Comparison of ENCODE assay signal across 13 mouse cellular contexts in the genomic region with DNA sequence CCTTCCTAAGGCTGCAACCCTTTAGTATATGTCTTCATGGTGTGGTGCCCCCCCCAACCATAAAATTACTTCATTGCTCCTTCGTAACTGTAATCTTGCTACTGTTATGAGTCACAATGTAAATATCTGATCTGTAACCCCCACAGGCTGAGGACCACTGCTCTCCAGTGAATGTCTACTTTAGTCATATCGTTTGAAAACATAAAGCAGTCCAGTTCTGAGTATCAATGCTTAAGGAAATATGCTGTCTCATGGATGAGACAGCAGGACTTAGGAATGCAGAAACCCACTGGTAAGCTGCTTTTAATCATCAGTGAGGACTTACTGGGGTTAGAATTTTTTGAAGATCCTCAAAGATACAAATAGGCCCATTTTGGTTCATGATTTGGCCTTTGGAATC. TPM values are rescaled to one million over a fixed set of nuclear protein-coding genes. Genes with fewer than 3 reads are reported as not detected.
DNase-seq lines count a peak whose midpoint lies in the region; ATAC-seq and TF ChIP-seq lines count a peak whose summit lies in the region.
"Had no signal": no experiment of that assay in that cellular context is flagged by ENCODE, and none has a peak within 500 bp of the region (broad histone marks: within the 10 kb centered on the region; RNA-seq: fewer than 3 reads in every experiment).

No protein-coding gene starts in this region.

- no peaks in the 10 kb centered on the region for H3K4me1 ChIP-seq in lung, embryonic 14.5 days (ENCODE audit: insufficient read depth)
- peaks cover 27% of the 10 kb centered on the region for H3K4me1 ChIP-seq in embryonic facial prominence, embryonic 10.5 days
- peaks cover 7% of the 10 kb centered on the region; the same call in 1 of the 2 replicates for H3K4me1 ChIP-seq in hindbrain, postnatal 0 days (ENCODE audit: insufficient read depth, low read length)

- no peaks in the 10 kb centered on the region for H3K9me3 ChIP-seq in lung, embryonic 14.5 days (ENCODE audit: low read depth, low read length)
- 0 out of 2 replicates have a peak, but pooled peaks cover 6% of the 10 kb centered on the region for H3K9me3 ChIP-seq in embryonic facial prominence, embryonic 10.5 days
- no peaks in the 10 kb centered on the region for H3K9me3 ChIP-seq in hindbrain, postnatal 0 days (ENCODE audit: low read length)
- H3K9me3 ChIP-seq: embryonic facial prominence, embryonic 12.5 days; heart, embryonic 15.5 days had no signal

- H3K36me3 ChIP-seq in lung, embryonic 14.5 days (ENCODE audit: insufficient read depth): no peaks in the 10 kb centered on the region
- H3K36me3 ChIP-seq in embryonic facial prominence, embryonic 10.5 days (replicated peaks): peaks cover 23% of the 10 kb centered on the region
- H3K36me3 ChIP-seq in hindbrain, postnatal 0 days (ENCODE audit: insufficient read depth, low read length): no peaks in the 10 kb centered on the region
- no peaks in the 10 kb centered on the region for H3K36me3 ChIP-seq in myocyte (ENCODE audit: control insufficient read depth, insufficient read depth)
- H3K36me3 ChIP-seq: embryonic facial prominence, embryonic 12.5 days; heart, embryonic 15.5 days had no signal

- H3K4me2 ChIP-seq in lung, embryonic 14.5 days: 0 out of 2 replicates have a peak overlapping the region, but pooled peaks have one; percentile 40
- peak overlapping the region; percentile 30 for H3K4me2 ChIP-seq in hindbrain, postnatal 0 days (ENCODE audit: low read depth, low read length)
- H3K4me2 ChIP-seq in myocyte (ENCODE audit: low read depth): peak overlapping the region; percentile 86

- ATAC-seq in lung, embryonic 14.5 days (ENCODE audit: insufficient read depth): no peak
- no peak for ATAC-seq in hindbrain, postnatal 0 days

- no peak overlapping the region for H3K27ac ChIP-seq in lung, embryonic 14.5 days (ENCODE audit: low read depth)
- no peak overlapping the region for H3K27ac ChIP-seq in embryonic facial prominence, embryonic 10.5 days (replicated peaks)
- no peak overlapping the region for H3K27ac ChIP-seq in hindbrain, postnatal 0 days
- H3K27ac ChIP-seq: embryonic facial prominence, embryonic 12.5 days; gastrocnemius, adult 2 months; heart, embryonic 15.5 days had no signal

- TF ChIP-seq CTCF in lung, embryonic 14.5 days (IDR thresholded peaks at IDR 0.05; ENCODE audit: low read depth): no peak
- no peak for TF ChIP-seq CTCF in hindbrain, postnatal 0 days (IDR thresholded peaks at IDR 0.05; ENCODE audit: low read depth)

- H3K79me2 ChIP-seq in myocyte (ENCODE audit: control insufficient read depth, insufficient read depth): peaks cover 72% of the 10 kb centered on the region

- no peak overlapping the region for H3K4me3 ChIP-seq in lung, embryonic 14.5 days (ENCODE audit: low read depth, low read length)
- H3K4me3 ChIP-seq in embryonic facial prominence, embryonic 10.5 days: peak overlapping the region; percentile 77; the same call in 1 of the 2 replicates
- H3K4me3 ChIP-seq in hindbrain, postnatal 0 days (ENCODE audit: low read length): no peak overlapping the region
- no peak overlapping the region for H3K4me3 ChIP-seq in myocyte
- H3K4me3 ChIP-seq: embryonic facial prominence, embryonic 12.5 days; gastrocnemius, adult 2 months; heart, embryonic 15.5 days had no signal

- no peak for TF ChIP-seq POLR2A in myocyte (IDR thresholded peaks at IDR 0.05; ENCODE audit: insufficient read length, low read depth)

- 62% methylated on average over 2 of the region's 2 CpGs for whole genome bisulfite sequencing in lung, embryonic 14.5 days
- WGBS in embryonic facial prominence, embryonic 10.5 days: 80% methylated on average over 2 of the region's 2 CpGs
- 76% methylated on average over 2 of the region's 2 CpGs for WGBS in hindbrain, postnatal 0 days

- H3K9ac ChIP-seq in lung, embryonic 14.5 days: no peak overlapping the region
- no peak overlapping the region for H3K9ac ChIP-seq in hindbrain, postnatal 0 days (replicated peaks; ENCODE audit: low read length)
- H3K9ac ChIP-seq: embryonic facial prominence, embryonic 12.5 days; heart, embryonic 15.5 days had no signal

- no peak overlapping the region for H3ac ChIP-seq in myocyte (ENCODE audit: control insufficient read depth, insufficient read length)

- no peak for DNase-seq in lung, embryonic 14.5 days
- DNase-seq in lung, postnatal 10 days: no peak
- DNase-seq in embryonic facial prominence, embryonic 10.5 days (ENCODE audit: low spot score): no peak
- no peak for DNase-seq in hindbrain, postnatal 0 days (ENCODE audit: low spot score)
- no peak for DNase-seq in layer of hippocampus, adult 11-12 months (ENCODE audit: low spot score)
- DNase-seq in kidney, adult 11 months: no peak
- DNase-seq: cerebellum, adult 2 months; gastrocnemius, adult 2 months; kidney, adult 18-20 months; layer of hippocampus, adult 9-11 months had no signal

- no peaks in the 10 kb centered on the region for H3K27me3 ChIP-seq in lung, embryonic 14.5 days (ENCODE audit: insufficient read depth, low read length)
- H3K27me3 ChIP-seq in embryonic facial prominence, embryonic 10.5 days (replicated peaks; ENCODE audit: low read depth, poor library complexity, severe bottlenecking): no peaks in the 10 kb centered on the region
- no peaks in the 10 kb centered on the region for H3K27me3 ChIP-seq in hindbrain, postnatal 0 days (ENCODE audit: insufficient read depth, low read length)
- H3K27me3 ChIP-seq in myocyte (ENCODE audit: control insufficient read depth, insufficient read depth, insufficient read length): no peaks in the 10 kb centered on the region
- H3K27me3 ChIP-seq: embryonic facial prominence, embryonic 12.5 days; heart, embryonic 15.5 days had no signal

TF ChIP-seq in myocyte, 11 proteins besides CTCF, POLR2A, EP300 and RAD21:
- TF ChIP-seq TCF12 (IDR thresholded peaks at IDR 0.05; ENCODE audit: insufficient read depth, poor library complexity, severe bottlenecking) (no peak), POLR2AphosphoS2 (IDR thresholded peaks at IDR 0.05; ENCODE audit: insufficient read length, low read depth) (no peak), TCF3 (IDR thresholded peaks at IDR 0.05; ENCODE audit: insufficient read length, low read depth) (no peak), SRF (IDR thresholded peaks at IDR 0.05; ENCODE audit: control insufficient read depth, insufficient read length, low read depth) (no peak), USF1 (IDR thresholded peaks at IDR 0.05; ENCODE audit: low read depth) (no peak), REST (IDR thresholded peaks at IDR 0.05; ENCODE audit: insufficient read depth, insufficient read length) (no peak), MYOG (IDR thresholded peaks at IDR 0.05; ENCODE audit: control insufficient read depth in 1 of 3, insufficient read depth in 1 of 3, insufficient read length in 2 of 3, low read depth in 2 of 3) (no peak), MAX (IDR thresholded peaks at IDR 0.05; ENCODE audit: low read depth) (no peak), E2F4 (IDR thresholded peaks at IDR 0.05; ENCODE audit: insufficient read depth) (no peak), MYOD1 (IDR thresholded peaks at IDR 0.05; ENCODE audit: control insufficient read depth in 1 of 3, insufficient read length in 2 of 3, low read depth in 2 of 3) (no peak), CEBPB (IDR thresholded peaks at IDR 0.05; ENCODE audit: insufficient read depth, poor library complexity, severe bottlenecking) (no peak)

RNA-seq across cellular contexts. Expression of gene Kif2a, which starts 2.5 kb away (rescaled TPM):
- 27.2 and 29.1 TPM in 2 replicates for polyA plus RNA-seq in lung, embryonic 14.5 days (2014; fragmentation: Nextera tagmentation; extraction: Ambion mirVana)
- 16.8 and 20.4 TPM in 2 replicates for polyA plus RNA-seq in embryonic facial prominence, embryonic 10.5 days (2016; fragmentation: Nextera tagmentation; extraction: Ambion mirVana)
- 23.7 and 29.9 TPM in 2 replicates for total RNA-seq in hindbrain, postnatal 0 days (2014; rRNA removed)
- 81.2 and 102 TPM in 2 replicates for polyA plus RNA-seq in hindbrain, postnatal 0 days (2015; fragmentation: Nextera tagmentation; extraction: Ambion mirVana)
- polyA plus RNA-seq in myocyte (2012; fragmentation: generic; extraction: Trizol): 14.9 TPM

Comparison
In these comparisons a context has a peak if more than half of its experiments do, and no peak if none do; other contexts are left out.
1. H3K4me2 ChIP-seq: peak in every context shown above with its lines; median percentile 86 in myocyte; 40 in lung, embryonic 14.5 days; 30 in hindbrain, postnatal 0 days.